In genomic region chr13:12460443-12460842, GRCm38 (mm10) we compare ENCODE assay signal across 8 mouse cellular contexts. TPM values are rescaled to one million over a fixed set of nuclear protein-coding genes. Genes with fewer than 3 reads are reported as not detected.
DNase-seq lines count a peak whose midpoint lies in the region; ATAC-seq lines count a peak whose summit lies in the region.

No protein-coding gene starts in this region.

- peak; percentile 80 for ATAC-seq in activated CD4-positive, CD25-positive, alpha-beta regulatory T cell, adult 4 months
- no peak for ATAC-seq in embryonic facial prominence, embryonic 12.5 days (ENCODE audit: insufficient number of reproducible peaks, insufficient read depth, low FRiP score, low TSS enrichment)
- ATAC-seq in heart, embryonic 11.5 days (replicated peaks; ENCODE audit: insufficient number of reproducible peaks, low FRiP score, low TSS enrichment) = no peak
- ATAC-seq in kidney, embryonic 14.5 days (ENCODE audit: low FRiP score, low TSS enrichment) = no peak
- no peak for ATAC-seq in limb, embryonic 15.5 days (ENCODE audit: insufficient number of reproducible peaks, low FRiP score, low TSS enrichment, low read depth)
- peak; percentile 7 for ATAC-seq in midbrain, embryonic 15.5 days (replicated peaks)

- no peaks in the 10 kb centered on the region for H3K27me3 ChIP-seq in embryonic facial prominence, embryonic 12.5 days
- H3K27me3 ChIP-seq in heart, embryonic 11.5 days (ENCODE audit: control insufficient read depth, insufficient read depth, low read length) = no peaks in the 10 kb centered on the region
- H3K27me3 ChIP-seq in kidney, embryonic 14.5 days (ENCODE audit: control insufficient read depth, insufficient read depth, low read length) = no peaks in the 10 kb centered on the region
- no peaks in the 10 kb centered on the region for H3K27me3 ChIP-seq in limb, embryonic 15.5 days
- H3K27me3 ChIP-seq in midbrain, embryonic 15.5 days (replicated peaks) = no peaks in the 10 kb centered on the region

- WGBS in embryonic facial prominence, embryonic 12.5 days = 7% methylated on average over 8 of the region's 8 CpGs
- 8% methylated on average over 8 of the region's 8 CpGs for WGBS in heart, embryonic 11.5 days (ENCODE audit: insufficient replicate concordance)
- 5% methylated on average over 8 of the region's 8 CpGs for WGBS in kidney, embryonic 14.5 days
- 4% methylated on average over 8 of the region's 8 CpGs for WGBS in limb, embryonic 15.5 days
- 7% methylated on average over 8 of the region's 8 CpGs for WGBS in midbrain, embryonic 15.5 days

- peak overlapping the region; percentile 72 for H3K4me2 ChIP-seq in embryonic facial prominence, embryonic 12.5 days (replicated peaks)
- peak overlapping the region; percentile 71 for H3K4me2 ChIP-seq in heart, embryonic 11.5 days
- H3K4me2 ChIP-seq in kidney, embryonic 14.5 days (replicated peaks; ENCODE audit: low read depth, low read length) = peak overlapping the region; percentile 79
- peak overlapping the region; percentile 73 for H3K4me2 ChIP-seq in limb, embryonic 15.5 days
- peak overlapping the region; percentile 70 for H3K4me2 ChIP-seq in midbrain, embryonic 15.5 days

- no peaks in the 10 kb centered on the region for H3K4me1 ChIP-seq in embryonic facial prominence, embryonic 12.5 days
- 0 out of 2 replicates have a peak, but pooled peaks cover 2% of the 10 kb centered on the region for H3K4me1 ChIP-seq in heart, embryonic 11.5 days (ENCODE audit: control insufficient read depth, insufficient read depth, low read length)
- H3K4me1 ChIP-seq in kidney, embryonic 14.5 days (ENCODE audit: control insufficient read depth, insufficient read depth, low read length) = no peaks in the 10 kb centered on the region
- peaks cover 11% of the 10 kb centered on the region; the same call in 1 of the 2 replicates for H3K4me1 ChIP-seq in limb, embryonic 15.5 days
- H3K4me1 ChIP-seq in midbrain, embryonic 15.5 days = peaks cover 16% of the 10 kb centered on the region

- no peak overlapping the region for H3K27ac ChIP-seq in embryonic facial prominence, embryonic 12.5 days
- H3K27ac ChIP-seq in heart, embryonic 11.5 days (ENCODE audit: low read depth, low read length) = peak overlapping the region; percentile 73; the same call in 1 of the 2 replicates
- H3K27ac ChIP-seq in kidney, embryonic 14.5 days (ENCODE audit: low read depth, low read length) = peak overlapping the region; percentile 43; the same call in 1 of the 2 replicates
- H3K27ac ChIP-seq in limb, embryonic 15.5 days = peak overlapping the region; percentile 77
- H3K27ac ChIP-seq in midbrain, embryonic 15.5 days = peak overlapping the region; percentile 79

- peak; percentile 91 for DNase-seq in 3T3-L1 (ENCODE audit: low read depth, low spot score)
- peak; percentile 73 to 74 for DNase-seq in spleen, postnatal 4 days (ENCODE audit: low spot score in 2 of 2)

- peak overlapping the region; percentile 63 for H3K4me3 ChIP-seq in embryonic facial prominence, embryonic 12.5 days
- H3K4me3 ChIP-seq in heart, embryonic 11.5 days (ENCODE audit: low read depth, low read length) = peak overlapping the region; percentile 85
- peak overlapping the region; percentile 77 for H3K4me3 ChIP-seq in kidney, embryonic 14.5 days (ENCODE audit: low read length)
- peak overlapping the region; percentile 74 for H3K4me3 ChIP-seq in limb, embryonic 15.5 days
- H3K4me3 ChIP-seq in midbrain, embryonic 15.5 days = peak overlapping the region; percentile 74

- H3K36me3 ChIP-seq in embryonic facial prominence, embryonic 12.5 days = no peaks in the 10 kb centered on the region
- H3K36me3 ChIP-seq in heart, embryonic 11.5 days (ENCODE audit: control insufficient read depth, insufficient read depth, low read length) = no peaks in the 10 kb centered on the region
- peaks cover 2% of the 10 kb centered on the region; the same call in 1 of the 2 replicates for H3K36me3 ChIP-seq in kidney, embryonic 14.5 days (ENCODE audit: control insufficient read depth, insufficient read depth, low read length)
- H3K36me3 ChIP-seq in limb, embryonic 15.5 days = peaks cover 9% of the 10 kb centered on the region
- no peaks in the 10 kb centered on the region for H3K36me3 ChIP-seq in midbrain, embryonic 15.5 days (replicated peaks)

- peak overlapping the region; percentile 66; the same call in 1 of the 2 replicates for H3K9ac ChIP-seq in embryonic facial prominence, embryonic 12.5 days
- H3K9ac ChIP-seq in heart, embryonic 11.5 days (ENCODE audit: low read depth, low read length) = peak overlapping the region; percentile 84
- peak overlapping the region; percentile 77; the same call in 1 of the 2 replicates for H3K9ac ChIP-seq in kidney, embryonic 14.5 days (ENCODE audit: low read depth, low read length)
- peak overlapping the region; percentile 66 for H3K9ac ChIP-seq in limb, embryonic 15.5 days
- peak overlapping the region; percentile 67 for H3K9ac ChIP-seq in midbrain, embryonic 15.5 days

- no peaks in the 10 kb centered on the region for H3K9me3 ChIP-seq in embryonic facial prominence, embryonic 12.5 days
- no peaks in the 10 kb centered on the region for H3K9me3 ChIP-seq in heart, embryonic 11.5 days (replicated peaks; ENCODE audit: control insufficient read depth, low read length)
- no peaks in the 10 kb centered on the region for H3K9me3 ChIP-seq in kidney, embryonic 14.5 days (ENCODE audit: control insufficient read depth, low read length)
- no peaks in the 10 kb centered on the region for H3K9me3 ChIP-seq in limb, embryonic 15.5 days
- no peaks in the 10 kb centered on the region for H3K9me3 ChIP-seq in midbrain, embryonic 15.5 days

RNA-seq across cellular contexts. Expression of gene Lgals8, which starts 4.3 kb away (rescaled TPM):
- 100 to 1,000 TPM in 1 of 2 experiments, 10 to 100 TPM in 1; 70.6 to 109 TPM for polyA plus RNA-seq in activated CD4-positive, CD25-positive, alpha-beta regulatory T cell, adult 4 months (2017; shearing (Covaris generic))
- polyA plus RNA-seq in embryonic facial prominence, embryonic 12.5 days (2016; fragmentation: Nextera tagmentation; extraction: Ambion mirVana) = 18.0 and 20.5 TPM in 2 replicates
- polyA plus RNA-seq in heart, embryonic 11.5 days (2014; fragmentation: Nextera tagmentation; extraction: Ambion mirVana) = 10.2 and 12.7 TPM in 2 replicates
- polyA plus RNA-seq in kidney, embryonic 14.5 days (2014; fragmentation: Nextera tagmentation; extraction: Ambion mirVana) = 12.3 and 19.2 TPM in 2 replicates
- 23.4 and 23.6 TPM in 2 replicates for polyA plus RNA-seq in limb, embryonic 15.5 days (2015; fragmentation: Nextera tagmentation; extraction: Ambion mirVana)
- 20.3 and 25.6 TPM in 2 replicates for polyA plus RNA-seq in midbrain, embryonic 15.5 days (2015; fragmentation: Nextera tagmentation; extraction: Ambion mirVana)

RNA-seq across cellular contexts. Expression of gene Edaradd, which starts 59.8 kb away (rescaled TPM):
- polyA plus RNA-seq in activated CD4-positive, CD25-positive, alpha-beta regulatory T cell, adult 4 months (2017; shearing (Covaris generic)) = 1 to 10 TPM; 1.0 TPM
- 4.1 and 4.6 TPM in 2 replicates for polyA plus RNA-seq in embryonic facial prominence, embryonic 12.5 days (2016; fragmentation: Nextera tagmentation; extraction: Ambion mirVana)
- polyA plus RNA-seq in heart, embryonic 11.5 days (2014; fragmentation: Nextera tagmentation; extraction: Ambion mirVana) = 0.59 and 0.72 TPM in 2 replicates
- 1.7 and 2.4 TPM in 2 replicates for polyA plus RNA-seq in kidney, embryonic 14.5 days (2014; fragmentation: Nextera tagmentation; extraction: Ambion mirVana)
- polyA plus RNA-seq in limb, embryonic 15.5 days (2015; fragmentation: Nextera tagmentation; extraction: Ambion mirVana) = 5.7 and 5.8 TPM in 2 replicates
- 1.4 and 1.5 TPM in 2 replicates for polyA plus RNA-seq in midbrain, embryonic 15.5 days (2015; fragmentation: Nextera tagmentation; extraction: Ambion mirVana)

Comparison
In these comparisons a context has a peak if more than half of its experiments do, and no peak if none do; other contexts are left out.
1. ATAC-seq: peak in activated CD4-positive, CD25-positive, alpha-beta regulatory T cell, adult 4 months (single experiment) and midbrain, embryonic 15.5 days (single experiment); none in embryonic facial prominence, embryonic 12.5 days (single experiment), heart, embryonic 11.5 days (single experiment), kidney, embryonic 14.5 days (single experiment) and limb, embryonic 15.5 days (single experiment).
2. Peak in every context shown above with its lines, with median percentiles within 50 percentile points of each other: H3K4me2 ChIP-seq, H3K4me3 ChIP-seq and H3K9ac ChIP-seq.